Mouse (Mus musculus) liver, postnatal 0 days (tissue): ENCODE measurements around the gene Kirrel3. TPM values are rescaled to one million over a fixed set of nuclear protein-coding genes. Genes with fewer than 3 reads are reported as not detected.

Experiments used
- ATAC-seq: fragments of 200-750 bp; cut with Nextera tagmentation; 2 replicates; pipeline ENCODE4 v1.8.0; 2017; ENCODE audit warnings: mild to moderate bottlenecking, moderate library complexity
- DNase-seq: peaks from one replicate; pipeline ENCODE4 v3.0.0-alpha.2; 2016
- H3K27ac ChIP-seq: fragments of 300-500 bp; sonication (generic); 2 replicates; pipeline ENCODE4 v1.5.1; 2014; ENCODE audit warnings: antibody characterized with exemption, moderate library complexity, mild to moderate bottlenecking, low read depth
- H3K27me3 ChIP-seq: fragments of 300-500 bp; sonication (generic); 2 replicates; pipeline ENCODE4 v1.6.1; 2014; ENCODE audit warnings: low read length, control low read depth, mixed read lengths; ENCODE audit not compliant: insufficient read depth
- H3K36me3 ChIP-seq: fragments of 300-500 bp; sonication (generic); replicated peaks from 2 replicates; pipeline ENCODE4 v1.6.1; 2014; ENCODE audit warnings: mild to moderate bottlenecking, control low read depth, low read length, moderate library complexity, mixed read lengths; ENCODE audit not compliant: insufficient read depth
- H3K4me1 ChIP-seq: fragments of 300-500 bp; sonication (generic); 2 replicates; pipeline ENCODE4 v1.6.1; 2014; ENCODE audit warnings: antibody characterized with exemption, mild to moderate bottlenecking, control low read depth; ENCODE audit not compliant: insufficient read depth
- H3K4me2 ChIP-seq: fragments of 300-500 bp; sonication (generic); 2 replicates; pipeline ENCODE4 v1.6.1; 2014; ENCODE audit warnings: low read depth, mild to moderate bottlenecking, low read length, moderate library complexity, mixed read lengths
- H3K4me3 ChIP-seq: fragments of 300-500 bp; sonication (generic); 2 replicates; pipeline ENCODE4 v1.5.1; 2014; ENCODE audit warnings: low read depth, low read length
- H3K9ac ChIP-seq: fragments of 300-500 bp; sonication (generic); replicated peaks from 2 replicates; pipeline ENCODE4 v1.6.1; 2014; ENCODE audit warnings: mild to moderate bottlenecking, moderate library complexity
- H3K9me3 ChIP-seq: fragments of 300-500 bp; sonication (generic); 2 replicates; pipeline ENCODE4 v1.6.1; 2016; ENCODE audit warnings: mild to moderate bottlenecking, control low read depth, low read length, mixed read lengths
- CTCF ChIP-seq: sonication (generic); IDR thresholded peaks from 2 replicates; pipeline ENCODE4 v1.5.1; 2016; ENCODE audit warnings: antibody characterized with exemption, low read depth
- EP300 ChIP-seq: IDR thresholded peaks from 2 replicates; pipeline ENCODE4 v1.6.1; 2016; ENCODE audit warnings: antibody characterized with exemption, low read depth, mild to moderate bottlenecking
- WGBS: fragments of 180-500 bp; shearing (Covaris S2); extraction: QIAGEN DNeasy Blood & Tissue Kit; methylation state at CpG from one replicate; pipeline ENCODE4 v1.1.7; 2014; ENCODE audit not compliant: insufficient replicate concordance; 5-methylcytosine and 5-hydroxymethylcytosine counted together
- polyA plus RNA-seq: library from polyadenylated mRNA; unstranded; fragments of >200 nt; fragmentation: Nextera tagmentation; extraction: Ambion mirVana; gene quantifications from 2 replicates; pipeline ENCODE4 v1.2.1, GENCODE M21; 2015

Kirrel3 gene
- polyA plus RNA-seq, 1 experiment from 2014 or later: 0.07 TPM

DNA sequence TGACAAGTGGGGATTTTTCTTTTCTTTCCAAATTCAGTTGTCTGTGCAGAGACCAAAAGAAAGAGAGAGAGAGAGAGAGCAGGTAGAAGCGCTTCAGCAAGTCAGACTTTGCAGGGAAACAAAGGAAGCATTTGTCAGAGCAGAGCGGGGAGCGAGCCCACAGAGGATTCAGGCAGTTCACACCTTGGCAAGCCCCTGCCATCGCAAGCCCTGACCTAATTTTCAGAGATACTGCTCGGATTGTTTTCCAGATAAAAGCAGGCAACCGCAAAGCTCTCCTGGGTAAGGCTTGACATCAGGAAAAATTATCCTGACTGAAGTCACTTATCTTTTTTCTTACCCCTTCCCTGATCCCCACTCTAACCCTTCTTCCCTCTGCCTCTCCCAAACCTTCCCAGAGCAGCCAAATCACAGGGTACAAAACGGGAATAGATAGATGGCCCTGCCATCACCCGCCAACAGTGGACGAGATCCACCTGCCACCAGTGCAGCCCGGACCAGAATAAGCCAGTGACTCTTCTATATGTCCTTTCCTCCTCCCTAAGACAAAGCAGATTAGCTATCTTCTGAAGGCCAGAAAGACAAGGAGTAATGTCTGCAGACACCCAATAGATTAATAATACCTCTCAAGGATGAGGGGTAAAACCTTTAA, 332.8 kb downstream of the Kirrel3 start:
- H3K27me3 ChIP-seq: no peaks in the 10 kb centered on the region
- WGBS: 25% methylated on average over 10 of the region's 10 CpGs
- no peak overlapping the region for H3K4me2 ChIP-seq
- no peaks in the 10 kb centered on the region for H3K4me1 ChIP-seq
- no peak for DNase-seq
- H3K9me3 ChIP-seq: no peaks in the 10 kb centered on the region
- no peak overlapping the region for H3K4me3 ChIP-seq
- H3K36me3 ChIP-seq: no peaks in the 10 kb centered on the region
- TF ChIP-seq EP300 (no peak), CTCF (no peak)
- no peak for ATAC-seq
- H3K9ac ChIP-seq: no peak overlapping the region
- no peak overlapping the region for H3K27ac ChIP-seq

DNA sequence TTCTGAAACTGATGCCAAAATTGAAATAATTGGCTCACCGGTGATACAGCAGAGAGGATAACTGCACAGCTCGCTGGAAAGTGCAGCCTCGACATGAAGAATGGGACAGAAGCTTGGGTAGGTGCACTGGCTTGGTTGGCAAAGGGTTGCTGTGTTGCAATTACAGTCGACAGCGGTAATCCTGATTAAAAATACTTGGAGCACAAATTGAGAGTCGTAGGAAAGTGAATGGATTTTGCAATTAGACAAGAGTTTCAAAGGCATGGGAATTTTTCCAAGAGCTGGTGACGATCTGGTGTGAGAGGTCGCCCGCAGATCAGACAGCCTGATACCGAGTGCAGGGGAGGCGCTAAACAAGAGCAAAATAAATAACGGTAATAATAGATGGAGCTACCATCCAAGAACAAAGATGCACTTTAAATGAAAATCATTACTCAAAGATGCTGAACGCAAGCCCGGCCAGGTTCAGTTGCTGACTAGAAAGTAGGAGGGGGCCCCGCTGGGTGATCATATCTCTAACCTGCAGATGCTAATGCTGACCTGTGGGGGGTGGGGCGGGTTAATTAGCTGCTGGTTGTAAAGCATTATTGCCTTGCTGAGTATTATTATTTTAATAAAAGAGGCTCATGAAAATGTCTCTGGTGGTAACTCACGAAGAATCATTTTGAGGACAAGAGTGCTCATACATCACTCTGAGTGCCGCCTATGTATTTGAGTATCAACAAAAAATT, 338.8 kb downstream of the Kirrel3 start:
- ATAC-seq (no peak), DNase-seq (no peak)
- 79% methylated on average over 18 of the region's 18 CpGs for WGBS

DNA sequence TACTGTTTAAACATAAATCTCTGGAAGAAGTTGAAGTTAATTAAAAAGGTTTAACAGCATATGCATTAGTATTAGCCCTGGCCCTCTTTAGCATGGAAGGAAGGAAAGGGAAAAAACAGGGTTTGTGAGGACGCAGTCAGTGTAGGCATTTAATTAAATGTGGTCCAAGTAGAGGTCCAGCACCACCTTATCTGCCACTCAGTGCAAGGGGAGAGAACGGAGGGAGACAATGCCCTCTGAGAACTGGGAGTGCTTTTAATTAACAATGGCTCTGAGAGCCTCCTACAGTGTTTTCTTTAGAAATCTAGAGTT, 339.4 kb downstream of the Kirrel3 start:
- DNase-seq (no peak), ATAC-seq (no peak)
- Histone ChIP-seq H3K4me3 (no peak overlapping the region), H3K9ac (no peak overlapping the region), H3K27ac (no peak overlapping the region), H3K27me3 (no peaks in the 10 kb centered on the region), H3K4me1 (no peaks in the 10 kb centered on the region), H3K9me3 (no peaks in the 10 kb centered on the region), H3K4me2 (no peak overlapping the region), H3K36me3 (no peaks in the 10 kb centered on the region)
- TF ChIP-seq EP300: no peak
- no peak for TF ChIP-seq CTCF
- 43% methylated on average over 2 of the region's 2 CpGs for WGBS

More for the DNA sequence above, 338.8 kb downstream of the Kirrel3 start:
- Histone ChIP-seq H3K4me2 (no peak overlapping the region), H3K36me3 (no peaks in the 10 kb centered on the region), H3K4me3 (no peak overlapping the region), H3K4me1 (no peaks in the 10 kb centered on the region), H3K9me3 (no peaks in the 10 kb centered on the region), H3K27me3 (no peaks in the 10 kb centered on the region), H3K27ac (no peak overlapping the region), H3K9ac (no peak overlapping the region)
- TF ChIP-seq EP300 (no peak), CTCF (no peak)

- H3K4me3 ChIP-seq: no peak overlapping the region
- H3K27ac ChIP-seq: no peak overlapping the region
- DNase-seq (no peak), ATAC-seq (no peak)
- no peak overlapping the region for H3K4me2 ChIP-seq
- WGBS: 75% methylated on average over 11 of the region's 11 CpGs
- no peak overlapping the region for H3K9ac ChIP-seq
- H3K4me1 ChIP-seq: no peaks in the 10 kb centered on the region
- H3K9me3 ChIP-seq: no peaks in the 10 kb centered on the region
- TF ChIP-seq CTCF: no peak
- no peak for TF ChIP-seq EP300
- no peaks in the 10 kb centered on the region for H3K36me3 ChIP-seq
- H3K27me3 ChIP-seq: no peaks in the 10 kb centered on the region
These were observed 339.8 kb downstream of the Kirrel3 start for GRCm38 (mm10) chr9:34825402-34826008.

DNA sequence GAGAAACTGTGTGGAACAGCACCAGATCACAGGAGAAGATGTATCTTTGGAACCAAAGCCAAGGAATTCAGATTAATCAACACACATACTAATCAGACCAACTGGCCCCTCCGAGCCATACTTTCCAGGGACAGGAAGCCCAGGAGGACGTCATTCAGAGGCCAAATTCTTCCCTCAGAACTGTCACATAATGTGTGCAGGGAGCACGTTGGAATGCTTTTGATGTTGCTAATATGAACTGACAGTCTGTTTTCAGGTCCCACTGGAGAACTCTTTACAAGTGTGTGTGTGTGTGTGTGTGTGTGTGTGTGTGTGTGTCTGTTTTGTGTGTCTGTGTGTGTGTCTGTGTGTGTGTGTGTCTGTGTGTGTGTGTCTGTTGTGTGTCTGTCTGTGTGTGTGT, 345.0 kb downstream of the Kirrel3 start:
- Histone ChIP-seq H3K9ac (no peak overlapping the region), H3K9me3 (no peaks in the 10 kb centered on the region), H3K4me1 (no peaks in the 10 kb centered on the region), H3K4me3 (no peak overlapping the region), H3K27me3 (no peaks in the 10 kb centered on the region), H3K4me2 (no peak overlapping the region), H3K27ac (no peak overlapping the region), H3K36me3 (no peaks in the 10 kb centered on the region)
- WGBS: 33% methylated on average over 3 of the region's 3 CpGs
- ATAC-seq: no peak
- no peak for TF ChIP-seq CTCF
- TF ChIP-seq EP300: no peak
- no peak for DNase-seq

DNA sequence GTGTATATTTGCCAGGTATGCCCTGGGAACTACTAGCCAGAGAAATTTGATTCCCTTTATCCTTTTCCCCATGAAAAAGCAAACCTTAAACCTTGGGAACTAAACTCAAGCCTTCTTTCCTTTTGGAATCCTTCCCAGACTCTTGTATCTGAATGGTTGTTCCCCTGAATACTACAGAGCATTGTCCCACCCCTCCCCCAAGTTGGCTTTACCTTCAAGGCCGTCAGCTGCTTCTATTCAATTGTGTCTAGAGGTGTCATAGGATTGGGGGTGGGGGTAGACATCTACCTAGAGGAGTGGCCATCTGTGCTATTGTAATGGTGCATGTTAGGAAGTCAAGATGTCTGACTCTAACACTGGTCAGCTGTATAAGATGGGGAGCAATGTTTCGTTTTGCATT, 351.1 kb downstream of the Kirrel3 start:
- H3K27ac ChIP-seq: no peak overlapping the region
- H3K4me1 ChIP-seq: no peaks in the 10 kb centered on the region
- ATAC-seq: no peak
- no peaks in the 10 kb centered on the region for H3K27me3 ChIP-seq
- H3K9ac ChIP-seq: no peak overlapping the region
- 54% methylated on average over 2 of the region's 2 CpGs for WGBS
- H3K36me3 ChIP-seq: no peaks in the 10 kb centered on the region
- DNase-seq: no peak
- no peaks in the 10 kb centered on the region for H3K9me3 ChIP-seq
- TF ChIP-seq CTCF (no peak), EP300 (no peak)
- H3K4me2 ChIP-seq: no peak overlapping the region
- H3K4me3 ChIP-seq: no peak overlapping the region
